In the genomic region with DNA sequence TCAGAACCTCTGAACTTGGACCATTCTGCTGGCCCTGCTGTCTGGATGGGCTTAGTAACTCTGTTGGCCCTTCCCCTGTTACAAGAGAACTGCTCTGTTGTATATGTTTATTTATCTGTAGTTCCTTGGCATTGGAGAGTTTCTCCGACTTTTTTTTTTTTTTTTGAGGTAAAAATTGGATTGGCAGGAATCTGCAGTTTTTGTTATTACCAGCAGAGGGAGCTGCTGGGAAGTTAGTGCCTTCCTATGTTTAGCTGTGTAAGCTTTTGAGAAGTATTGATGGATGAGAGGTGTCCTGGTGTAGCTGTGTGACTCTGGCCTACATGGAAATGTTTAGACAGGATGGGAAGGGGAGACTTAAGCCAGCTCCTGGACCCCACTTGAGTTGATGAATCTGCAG, we compare ENCODE assay signal across 8 mouse cellular contexts. TPM values are rescaled to one million over a fixed set of nuclear protein-coding genes. Genes with fewer than 3 reads are reported as not detected.
A peak's percentile ranks its signal among the peaks of the same experiment; 100 is the strongest.
DNase-seq lines count a peak whose midpoint lies in the region; ATAC-seq and TF ChIP-seq lines count a peak whose summit lies in the region.

No protein-coding gene starts in this region.

- H3K9me3 ChIP-seq in heart, postnatal 0 days (replicated peaks; ENCODE audit: control insufficient read depth, low read length) = no peaks in the 10 kb centered on the region
- H3K9me3 ChIP-seq in hindbrain, postnatal 0 days (ENCODE audit: low read length) = no peaks in the 10 kb centered on the region
- no peaks in the 10 kb centered on the region for H3K9me3 ChIP-seq in neural tube, embryonic 15.5 days (replicated peaks)

- no peak overlapping the region for H3K9ac ChIP-seq in heart, postnatal 0 days (replicated peaks; ENCODE audit: low read depth, low read length)
- no peak overlapping the region for H3K9ac ChIP-seq in hindbrain, postnatal 0 days (replicated peaks; ENCODE audit: low read length)
- H3K9ac ChIP-seq in neural tube, embryonic 15.5 days (replicated peaks) = no peak overlapping the region

- H3K36me3 ChIP-seq in heart, postnatal 0 days (replicated peaks; ENCODE audit: control insufficient read depth, insufficient read depth, low read length) = peaks cover 59% of the 10 kb centered on the region
- H3K36me3 ChIP-seq in hindbrain, postnatal 0 days (ENCODE audit: insufficient read depth, low read length) = peaks cover 47% of the 10 kb centered on the region
- peaks cover 65% of the 10 kb centered on the region for H3K36me3 ChIP-seq in neural tube, embryonic 15.5 days

- no peak overlapping the region for H3K4me3 ChIP-seq in heart, postnatal 0 days (ENCODE audit: low read depth, low read length)
- no peak overlapping the region for H3K4me3 ChIP-seq in hindbrain, postnatal 0 days (ENCODE audit: low read length)
- H3K4me3 ChIP-seq in neural tube, embryonic 15.5 days (replicated peaks) = no peak overlapping the region

- DNase-seq in heart, postnatal 0 days (ENCODE audit: low spot score) = peak; percentile 41
- no peak for DNase-seq in heart, postnatal 25 days (ENCODE audit: low spot score)
- DNase-seq in right cerebral cortex, adult 18-20 months = peak; percentile 52
- DNase-seq in right cerebral cortex, postnatal 25 days = no peak
- DNase-seq in c-Kit-negative CD71-positive TER-119-positive erythroid progenitor cells, embryonic 14.5 days (ENCODE audit: low read depth, low spot score) = peak; percentile 45
- DNase-seq in hindbrain, postnatal 0 days (ENCODE audit: low spot score) = peak; percentile 84

- no peak for TF ChIP-seq EP300 in heart, postnatal 0 days (IDR thresholded peaks at IDR 0.05; ENCODE audit: low read depth)

- peak; percentile 72 for TF ChIP-seq CTCF in heart, postnatal 0 days (IDR thresholded peaks at IDR 0.05; ENCODE audit: low read depth)
- peak; percentile 78 for TF ChIP-seq CTCF in hindbrain, postnatal 0 days (IDR thresholded peaks at IDR 0.05; ENCODE audit: low read depth)

- WGBS in heart, postnatal 0 days = 0% methylated on average over 1 of the region's 1 CpGs
- 5% methylated on average over 1 of the region's 1 CpGs for WGBS in hindbrain, postnatal 0 days
- WGBS in neural tube, embryonic 15.5 days = 8% methylated on average over 1 of the region's 1 CpGs

- intact Hi-C loops in heart, postnatal 25 days (cut with DNase I) = loop anchor here (2.0 to 5.0 kb wide), 2 partner anchors 46 to 113 kb away; a partner anchor contains a TSS

- H3K4me1 ChIP-seq in heart, postnatal 0 days (ENCODE audit: control insufficient read depth, insufficient read depth) = peaks cover 13% of the 10 kb centered on the region
- H3K4me1 ChIP-seq in hindbrain, postnatal 0 days (ENCODE audit: insufficient read depth, low read length) = peaks cover 10% of the 10 kb centered on the region; the same call in 1 of the 2 replicates
- peaks cover 27% of the 10 kb centered on the region for H3K4me1 ChIP-seq in neural tube, embryonic 15.5 days

- no peak for ATAC-seq in heart, postnatal 0 days (ENCODE audit: insufficient read depth, low read depth)
- no peak for ATAC-seq in hindbrain, postnatal 0 days
- peak; percentile 46; the same call in 1 of the 2 replicates for ATAC-seq in neutrophil, adult 5-6 weeks (ENCODE audit: extremely low read depth, insufficient number of reproducible peaks, low FRiP score, poor library complexity, severe bottlenecking)
- no peak for ATAC-seq in neural tube, embryonic 15.5 days (ENCODE audit: low FRiP score)

- H3K4me2 ChIP-seq in heart, postnatal 0 days (ENCODE audit: low read depth, low read length) = no peak overlapping the region
- H3K4me2 ChIP-seq in hindbrain, postnatal 0 days (ENCODE audit: low read depth, low read length) = no peak overlapping the region
- no peak overlapping the region for H3K4me2 ChIP-seq in neural tube, embryonic 15.5 days

- H3K27me3 ChIP-seq in heart, postnatal 0 days (ENCODE audit: control insufficient read depth, insufficient read depth, low read length) = no peaks in the 10 kb centered on the region
- no peaks in the 10 kb centered on the region for H3K27me3 ChIP-seq in hindbrain, postnatal 0 days (ENCODE audit: insufficient read depth, low read length)
- no peaks in the 10 kb centered on the region for H3K27me3 ChIP-seq in neural tube, embryonic 15.5 days (replicated peaks)

- no peak overlapping the region for H3K27ac ChIP-seq in heart, postnatal 0 days (ENCODE audit: low read depth)
- no peak overlapping the region for H3K27ac ChIP-seq in hindbrain, postnatal 0 days
- H3K27ac ChIP-seq in neural tube, embryonic 15.5 days (replicated peaks) = no peak overlapping the region

RNA-seq across cellular contexts. Expression of a gene that starts 4.0 kb away (rescaled TPM):
- 4.5 and 9.2 TPM in 2 replicates for total RNA-seq in heart, postnatal 0 days (2014; rRNA removed; ENCODE audit: low replicate concordance)
- polyA plus RNA-seq in heart, postnatal 0 days (2015; fragmentation: Nextera tagmentation; extraction: Ambion mirVana) = 8.0 and 8.8 TPM in 2 replicates
- total RNA-seq in heart, postnatal 25 days (2021) = 1 to 10 TPM; 6.7 to 9.3 TPM
- total RNA-seq in hindbrain, postnatal 0 days (2014; rRNA removed) = 14.6 and 21.5 TPM in 2 replicates
- 22.2 and 23.2 TPM in 2 replicates for polyA plus RNA-seq in hindbrain, postnatal 0 days (2015; fragmentation: Nextera tagmentation; extraction: Ambion mirVana)
- total RNA-seq in neutrophil, adult 5-6 weeks (2017) = 13.8 and 15.0 TPM in 2 replicates
- polyA plus RNA-seq in neural tube, embryonic 15.5 days (2015; fragmentation: Nextera tagmentation; extraction: Ambion mirVana) = 22.3 and 23.8 TPM in 2 replicates

RNA-seq across cellular contexts. Expression of a gene that starts 11.3 kb away (rescaled TPM):
- total RNA-seq in heart, postnatal 0 days (2014; rRNA removed; ENCODE audit: low replicate concordance) = 130 TPM in 2 replicates
- 97.7 and 99.1 TPM in 2 replicates for polyA plus RNA-seq in heart, postnatal 0 days (2015; fragmentation: Nextera tagmentation; extraction: Ambion mirVana)
- 100 to 1,000 TPM; 160 to 162 TPM for total RNA-seq in heart, postnatal 25 days (2021)
- total RNA-seq in hindbrain, postnatal 0 days (2014; rRNA removed) = 67.9 and 78.6 TPM in 2 replicates
- 61.5 and 64.6 TPM in 2 replicates for polyA plus RNA-seq in hindbrain, postnatal 0 days (2015; fragmentation: Nextera tagmentation; extraction: Ambion mirVana)
- total RNA-seq in neutrophil, adult 5-6 weeks (2017) = 8.1 and 11.9 TPM in 2 replicates
- 75.8 and 81.7 TPM in 2 replicates for polyA plus RNA-seq in neural tube, embryonic 15.5 days (2015; fragmentation: Nextera tagmentation; extraction: Ambion mirVana)

RNA-seq across cellular contexts. Expression of a gene that starts 19.4 kb away (rescaled TPM):
- total RNA-seq in heart, postnatal 0 days (2014; rRNA removed; ENCODE audit: low replicate concordance) = 42.1 and 91.7 TPM in 2 replicates
- 45.9 and 46.5 TPM in 2 replicates for polyA plus RNA-seq in heart, postnatal 0 days (2015; fragmentation: Nextera tagmentation; extraction: Ambion mirVana)
- total RNA-seq in heart, postnatal 25 days (2021) = 10 to 100 TPM; 24.6 to 24.8 TPM
- 50.5 and 53.1 TPM in 2 replicates for total RNA-seq in hindbrain, postnatal 0 days (2014; rRNA removed)
- 47.4 and 49.3 TPM in 2 replicates for polyA plus RNA-seq in hindbrain, postnatal 0 days (2015; fragmentation: Nextera tagmentation; extraction: Ambion mirVana)
- total RNA-seq in neutrophil, adult 5-6 weeks (2017) = 28.9 and 34.9 TPM in 2 replicates
- polyA plus RNA-seq in neural tube, embryonic 15.5 days (2015; fragmentation: Nextera tagmentation; extraction: Ambion mirVana) = 43.5 and 48.5 TPM in 2 replicates

RNA-seq across cellular contexts. Expression of a gene that starts 20.2 kb away (rescaled TPM):
- total RNA-seq in heart, postnatal 0 days (2014; rRNA removed; ENCODE audit: low replicate concordance) = 1,146 and 1,154 TPM in 2 replicates
- 4,139 and 4,337 TPM in 2 replicates for polyA plus RNA-seq in heart, postnatal 0 days (2015; fragmentation: Nextera tagmentation; extraction: Ambion mirVana)
- 1,000 to 10,000 TPM; 2,545 to 2,748 TPM for total RNA-seq in heart, postnatal 25 days (2021)
- total RNA-seq in hindbrain, postnatal 0 days (2014; rRNA removed) = 212 and 237 TPM in 2 replicates
- 1,238 and 1,244 TPM in 2 replicates for polyA plus RNA-seq in hindbrain, postnatal 0 days (2015; fragmentation: Nextera tagmentation; extraction: Ambion mirVana)
- 31.7 and 34.9 TPM in 2 replicates for total RNA-seq in neutrophil, adult 5-6 weeks (2017)
- 949 and 1,085 TPM in 2 replicates for polyA plus RNA-seq in neural tube, embryonic 15.5 days (2015; fragmentation: Nextera tagmentation; extraction: Ambion mirVana)

RNA-seq across cellular contexts. Expression of a gene that starts 37.5 kb away (rescaled TPM):
- total RNA-seq in heart, postnatal 0 days (2014; rRNA removed; ENCODE audit: low replicate concordance) = 13.8 and 21.3 TPM in 2 replicates
- polyA plus RNA-seq in heart, postnatal 0 days (2015; fragmentation: Nextera tagmentation; extraction: Ambion mirVana) = 11.3 and 15.0 TPM in 2 replicates
- total RNA-seq in heart, postnatal 25 days (2021) = 1 to 10 TPM; 1.6 to 2.3 TPM
- 11.7 and 19.6 TPM in 2 replicates for total RNA-seq in hindbrain, postnatal 0 days (2014; rRNA removed)
- 15.2 and 17.0 TPM in 2 replicates for polyA plus RNA-seq in hindbrain, postnatal 0 days (2015; fragmentation: Nextera tagmentation; extraction: Ambion mirVana)
- total RNA-seq in neutrophil, adult 5-6 weeks (2017) = not detected in 2 replicates
- polyA plus RNA-seq in neural tube, embryonic 15.5 days (2015; fragmentation: Nextera tagmentation; extraction: Ambion mirVana) = 17.4 and 23.5 TPM in 2 replicates

Comparison
In these comparisons a context has a peak if more than half of its experiments do, and no peak if none do; other contexts are left out.
1. DNase-seq: peak in heart, postnatal 0 days (single experiment), right cerebral cortex, adult 18-20 months (single experiment), c-Kit-negative CD71-positive TER-119-positive erythroid progenitor cells, embryonic 14.5 days (single experiment) and hindbrain, postnatal 0 days (single experiment); none in heart, postnatal 25 days (single experiment) and right cerebral cortex, postnatal 25 days (single experiment).